Mouse (Mus musculus) T-helper 1 cell (primary cell): ENCODE measurements at regions not wholly inside any gene's neighbourhood (a gene's known extent, or its start where the extent isn't known, plus 50 kb on each side); places are given as distances from the start of the nearest gene placed in this dataset.
"Not testable (repeated sequence)": the region's sequence is repeated elsewhere in the genome, so short reads cannot be mapped to it uniquely, and the experiment has no call there.

Experiments
- in situ Hi-C: fragments of 300-600 bp; cut with MboI, MseI; formaldehyde crosslinking; loops from one replicate; pipeline ENCODE4 v1.15.1; 2025; ENCODE audit warnings: high pct_unique_total_duplicates

GRCm38 (mm10) chr12:36926225-36926624 is 182.1 kb upstream of the Meox2 start:
- in situ Hi-C loops = no loop called here

GRCm38 (mm10) chr12:36933118-36933610 is 175.2 kb upstream of the Meox2 start:
- in situ Hi-C loops = no loop called here

- in situ Hi-C loops = no loop called here
Observed at GRCm38 (mm10) chr12:36943903-36944302, 164.4 kb upstream of the Meox2 start.

GRCm38 (mm10) chr12:36945964-36946363 is 162.4 kb upstream of the Meox2 start:
- in situ Hi-C loops = no loop called here

- in situ Hi-C loops = no loop called here
Observed at GRCm38 (mm10) chr12:36947902-36948301, 160.4 kb upstream of the Meox2 start.

- in situ Hi-C loops = no loop called here
Observed at GRCm38 (mm10) chr12:36949096-36949738, 159.1 kb upstream of the Meox2 start.

- in situ Hi-C loops = no loop called here
Observed at GRCm38 (mm10) chr12:36974432-36975094, 133.8 kb upstream of the Meox2 start.

GRCm38 (mm10) chr12:36977141-36977540 is 131.2 kb upstream of the Meox2 start:
- in situ Hi-C loops = no loop called here

- in situ Hi-C loops = no loop called here
Observed at GRCm38 (mm10) chr12:36991135-36991534, 117.2 kb upstream of the Meox2 start.

- in situ Hi-C loops = no loop called here
Observed at GRCm38 (mm10) chr12:36991970-36992369, 116.4 kb upstream of the Meox2 start.

GRCm38 (mm10) chr12:37001401-37001800 is 106.9 kb upstream of the Meox2 start:
- in situ Hi-C loops = no loop called here

- in situ Hi-C loops = no loop called here
Observed at GRCm38 (mm10) chr12:37005262-37005661, 103.1 kb upstream of the Meox2 start.

- in situ Hi-C loops = no loop called here
Observed at GRCm38 (mm10) chr12:37010306-37010705, 98.0 kb upstream of the Meox2 start.

- in situ Hi-C loops = no loop called here
Observed at GRCm38 (mm10) chr12:37014401-37014800, 93.9 kb upstream of the Meox2 start.

GRCm38 (mm10) chr12:37014945-37015344 is 93.4 kb upstream of the Meox2 start:
- in situ Hi-C loops = not testable (repeated sequence)

- in situ Hi-C loops = no loop called here
Observed at GRCm38 (mm10) chr12:37015474-37016248, 92.7 kb upstream of the Meox2 start.

- in situ Hi-C loops = no loop called here
Observed at GRCm38 (mm10) chr12:37047191-37047590, 61.1 kb upstream of the Meox2 start.

GRCm38 (mm10) chr12:37050596-37050995 is 57.7 kb upstream of the Meox2 start:
- in situ Hi-C loops = no loop called here

GRCm38 (mm10) chr12:37057411-37057810 is 50.9 kb upstream of the Meox2 start:
- in situ Hi-C loops = no loop called here
